Mouse (Mus musculus) stomach, embryonic 15.5 days (tissue): ENCODE measurements around the gene Carns1. TPM values are rescaled to one million over a fixed set of nuclear protein-coding genes. Genes with fewer than 3 reads are reported as not detected.
A peak's percentile ranks its signal among the peaks of the same experiment; 100 is the strongest.
"Not testable (repeated sequence)": the region's sequence is repeated elsewhere in the genome, so short reads cannot be mapped to it uniquely, and the experiment has no call there.

Experiments used
- ATAC-seq: fragments of 200-750 bp; cut with Nextera tagmentation; 2 replicates; pipeline ENCODE4 v1.8.0; 2017; ENCODE audit warnings: low read depth, moderate number of reproducible peaks, moderate TSS enrichment; ENCODE audit not compliant: insufficient read depth, low FRiP score
- H3K27ac ChIP-seq: fragments of 300-500 bp; sonication (generic); 2 replicates; pipeline ENCODE4 v1.5.1; 2015; ENCODE audit warnings: mild to moderate bottlenecking, inconsistent platforms
- H3K27me3 ChIP-seq: fragments of 300-500 bp; sonication (generic); replicated peaks from 2 replicates; pipeline ENCODE4 v1.6.1; 2015; ENCODE audit warnings: inconsistent platforms
- H3K36me3 ChIP-seq: fragments of 300-500 bp; sonication (generic); 2 replicates; pipeline ENCODE4 v1.6.1; 2015; ENCODE audit warnings: inconsistent platforms
- H3K4me1 ChIP-seq: fragments of 300-500 bp; sonication (generic); 2 replicates; pipeline ENCODE4 v1.6.1; 2015; ENCODE audit warnings: inconsistent platforms
- H3K4me2 ChIP-seq: fragments of 300-500 bp; sonication (generic); 2 replicates; pipeline ENCODE4 v1.6.1; 2015; ENCODE audit warnings: mild to moderate bottlenecking, inconsistent platforms
- H3K4me3 ChIP-seq: fragments of 300-500 bp; sonication (generic); replicated peaks from 2 replicates; pipeline ENCODE4 v1.5.1; 2015; ENCODE audit warnings: inconsistent platforms
- H3K9ac ChIP-seq: fragments of 300-500 bp; sonication (generic); 2 replicates; pipeline ENCODE4 v1.6.1; 2015; ENCODE audit warnings: inconsistent platforms
- H3K9me3 ChIP-seq: fragments of 300-500 bp; sonication (generic); 2 replicates; pipeline ENCODE4 v1.6.1; 2016; ENCODE audit warnings: inconsistent platforms
- WGBS: fragments of 180-500 bp; shearing (Covaris S2); methylation state at CpG from one replicate; pipeline ENCODE4 v1.1.7; 2015; 5-methylcytosine and 5-hydroxymethylcytosine counted together
- polyA plus RNA-seq: library from polyadenylated mRNA; unstranded; fragments of >200 nt; fragmentation: Nextera tagmentation; extraction: Ambion mirVana; gene quantifications from 2 replicates; pipeline ENCODE4 v1.2.1, GENCODE M21; 2015

Carns1 gene
- polyA plus RNA-seq, 1 experiment from 2014 or later = 1.5 TPM

GRCm38 (mm10) chr19:4146366-4147021 is 28.8 kb downstream of the Carns1 start:
- Histone ChIP-seq H3K9me3 (no peaks in the 10 kb centered on the region), H3K9ac (no peak overlapping the region), H3K4me3 (no peak overlapping the region), H3K27me3 (no peaks in the 10 kb centered on the region), H3K27ac (no peak overlapping the region), H3K4me2 (no peak overlapping the region), H3K36me3 (peaks cover 11% of the 10 kb centered on the region), H3K4me1 (peaks cover 20% of the 10 kb centered on the region)
- no peak for ATAC-seq
- WGBS = 64% methylated on average over 12 of the region's 12 CpGs

- Histone ChIP-seq H3K27me3 (no peaks in the 10 kb centered on the region), H3K4me1 (peaks cover 20% of the 10 kb centered on the region), H3K4me3 (no peak overlapping the region), H3K4me2 (no peak overlapping the region), H3K27ac (no peak overlapping the region), H3K36me3 (peaks cover 6% of the 10 kb centered on the region), H3K9ac (no peak overlapping the region), H3K9me3 (no peaks in the 10 kb centered on the region)
- WGBS = 87% methylated on average over 5 of the region's 5 CpGs
- no peak for ATAC-seq
These were observed 29.3 kb downstream of the Carns1 start for GRCm38 (mm10) chr19:4145936-4146335.

GRCm38 (mm10) chr19:4144550-4145498 is 30.5 kb downstream of the Carns1 start:
- Histone ChIP-seq H3K9ac (no peak overlapping the region), H3K27me3 (no peaks in the 10 kb centered on the region), H3K4me3 (no peak overlapping the region), H3K4me2 (no peak overlapping the region), H3K36me3 (no peaks in the 10 kb centered on the region), H3K27ac (no peak overlapping the region), H3K9me3 (no peaks in the 10 kb centered on the region), H3K4me1 (peaks cover 16% of the 10 kb centered on the region)
- 73% methylated on average over 16 of the region's 16 CpGs for WGBS
- no peak for ATAC-seq

- Histone ChIP-seq H3K4me1 (0 out of 2 replicates have a peak, but pooled peaks cover 7% of the 10 kb centered on the region), H3K27me3 (no peaks in the 10 kb centered on the region), H3K9ac (no peak within 1 kb of the TSS), H3K4me2 (no peak within 1 kb of the TSS), H3K9me3 (no peaks in the 10 kb centered on the region), H3K4me3 (no peak within 1 kb of the TSS), H3K27ac (no peak within 1 kb of the TSS), H3K36me3 (no peaks in the 10 kb centered on the region)
- 69% methylated on average over 7 of the region's 7 CpGs for WGBS
- ATAC-seq = no peak
These were observed 31.5 kb downstream of the Carns1 start, which contains the start of gene Cabp4 for GRCm38 (mm10) chr19:4143759-4144268. Gene Cabp4 (minus strand): TSS chr19:4144033.

- 93% methylated on average over 18 of the region's 18 CpGs for WGBS
- no peaks in the 10 kb centered on the region for H3K9me3 ChIP-seq
- H3K27ac ChIP-seq = no peak overlapping the region
- ATAC-seq = 0 out of 2 replicates have a peak, but pooled peaks have one; percentile 9
- H3K9ac ChIP-seq = no peak overlapping the region
- H3K4me1 ChIP-seq = no peaks in the 10 kb centered on the region
- H3K4me2 ChIP-seq = no peak overlapping the region
- H3K36me3 ChIP-seq = no peaks in the 10 kb centered on the region
- no peaks in the 10 kb centered on the region for H3K27me3 ChIP-seq
- H3K4me3 ChIP-seq = no peak overlapping the region
These were observed 32.7 kb downstream of the Carns1 start for GRCm38 (mm10) chr19:4142416-4143173.

- Histone ChIP-seq H3K27ac (no peak overlapping the region), H3K4me2 (no peak overlapping the region), H3K36me3 (no peaks in the 10 kb centered on the region), H3K9ac (no peak overlapping the region), H3K9me3 (no peaks in the 10 kb centered on the region), H3K4me1 (no peaks in the 10 kb centered on the region), H3K4me3 (no peak overlapping the region), H3K27me3 (no peaks in the 10 kb centered on the region)
- WGBS = 61% methylated on average over 6 of the region's 6 CpGs
- no peak for ATAC-seq
These were observed 35.1 kb downstream of the Carns1 start for GRCm38 (mm10) chr19:4140147-4140546.

GRCm38 (mm10) chr19:4139446-4139845 is 35.8 kb downstream of the Carns1 start, which contains the start of gene Gpr152:
Gene Gpr152 (plus strand): TSS chr19:4139787.
- Histone ChIP-seq H3K4me2 (no peak within 1 kb of the TSS), H3K9me3 (no peaks in the 10 kb centered on the region), H3K36me3 (no peaks in the 10 kb centered on the region), H3K4me3 (no peak within 1 kb of the TSS), H3K4me1 (no peaks in the 10 kb centered on the region), H3K27me3 (no peaks in the 10 kb centered on the region), H3K9ac (no peak within 1 kb of the TSS), H3K27ac (no peak within 1 kb of the TSS)
- 82% methylated on average over 2 of the region's 2 CpGs for WGBS
- ATAC-seq = no peak

GRCm38 (mm10) chr19:4137913-4138312 is 37.4 kb downstream of the Carns1 start:
- Histone ChIP-seq H3K9me3 (no peaks in the 10 kb centered on the region), H3K4me1 (no peaks in the 10 kb centered on the region), H3K36me3 (no peaks in the 10 kb centered on the region), H3K4me2 (no peak overlapping the region), H3K27ac (no peak overlapping the region), H3K9ac (no peak overlapping the region), H3K4me3 (no peak overlapping the region), H3K27me3 (no peaks in the 10 kb centered on the region)
- WGBS = 79% methylated on average over 5 of the region's 5 CpGs
- ATAC-seq = no peak

- WGBS = 81% methylated on average over 5 of the region's 5 CpGs
- no peak overlapping the region for H3K4me2 ChIP-seq
- H3K4me1 ChIP-seq = no peaks in the 10 kb centered on the region
- no peak for ATAC-seq
- no peaks in the 10 kb centered on the region for H3K9me3 ChIP-seq
- H3K9ac ChIP-seq = no peak overlapping the region
- H3K4me3 ChIP-seq = no peak overlapping the region
- no peaks in the 10 kb centered on the region for H3K27me3 ChIP-seq
- no peak overlapping the region for H3K27ac ChIP-seq
- peaks cover 5% of the 10 kb centered on the region for H3K36me3 ChIP-seq
These were observed 38.8 kb downstream of the Carns1 start for GRCm38 (mm10) chr19:4136463-4136862.

GRCm38 (mm10) chr19:4135963-4136345 is 39.3 kb downstream of the Carns1 start:
- H3K4me2 ChIP-seq, ATAC-seq, H3K27me3 ChIP-seq, H3K9me3 ChIP-seq, H3K36me3 ChIP-seq, H3K4me1 ChIP-seq, H3K9ac ChIP-seq, H3K4me3 ChIP-seq, H3K27ac ChIP-seq: not testable (repeated sequence)
- 22% methylated on average over 8 of the region's 8 CpGs for WGBS

GRCm38 (mm10) chr19:4135229-4135962 is 39.9 kb downstream of the Carns1 start:
- WGBS = 70% methylated on average over 6 of the region's 6 CpGs
- H3K4me1 ChIP-seq, H3K9ac ChIP-seq, H3K4me2 ChIP-seq, H3K9me3 ChIP-seq, H3K27ac ChIP-seq, H3K4me3 ChIP-seq, H3K36me3 ChIP-seq, H3K27me3 ChIP-seq, ATAC-seq: not testable (repeated sequence)
